Mouse (Mus musculus) erythroblast, embryonic 14.5 days (primary cell): ENCODE measurements around the gene Rad54l2.

Source experiments
- GATA1 ChIP-seq: IDR thresholded peaks from 2 replicates; pipeline ENCODE4 v1.6.1; 2012; ENCODE audit warnings: low read length, inconsistent platforms, mixed read lengths
- TAL1 ChIP-seq: IDR thresholded peaks from 3 replicates; pipeline ENCODE4 v1.6.1; 2012; ENCODE audit warnings: low read length, inconsistent platforms, mixed read lengths

DNA sequence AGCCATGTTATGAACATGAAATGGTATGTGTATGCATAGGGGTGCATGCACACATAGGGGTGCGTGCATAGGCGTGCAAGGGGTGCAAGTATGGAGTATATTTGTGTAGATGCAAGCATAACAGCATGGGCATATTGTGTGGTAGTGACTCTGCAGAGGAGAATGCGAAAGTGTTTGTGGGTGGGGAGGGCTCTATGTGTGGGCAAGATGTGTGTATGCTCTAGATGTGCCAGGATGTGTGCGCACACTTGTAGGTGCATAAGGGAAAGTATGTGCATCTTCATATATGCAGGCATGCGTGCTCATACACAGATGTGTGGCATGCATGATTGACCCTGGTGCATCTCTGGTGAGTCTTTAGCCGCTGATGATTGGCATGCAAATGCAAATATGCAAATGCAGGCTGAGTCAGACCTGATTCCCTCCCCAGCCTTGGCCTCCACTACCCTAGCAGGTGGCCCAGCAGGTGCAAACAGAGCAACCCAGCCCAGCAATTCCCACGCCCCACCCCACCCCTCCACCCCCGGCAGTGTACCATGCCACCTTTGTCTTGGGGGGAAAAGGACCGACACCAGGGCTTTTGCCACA lies 143.2 kb downstream of the Rad54l2 start:
- TF ChIP-seq TAL1 (no peak), GATA1 (no peak)
